Mouse (Mus musculus) megakaryocyte, embryonic 14.5 days (primary cell): ENCODE results near the gene Cbfa2t3.

Experiments used
- FLI1 ChIP-seq: IDR thresholded peaks from 2 replicates; pipeline ENCODE4 v1.6.1; 2012; ENCODE audit warnings: low read length, inconsistent platforms, mixed read lengths
- GATA1 ChIP-seq: IDR thresholded peaks from 3 replicates; pipeline ENCODE4 v1.6.1; 2012; ENCODE audit warnings: mixed read lengths, low read length, inconsistent platforms, borderline replicate concordance

DNA sequence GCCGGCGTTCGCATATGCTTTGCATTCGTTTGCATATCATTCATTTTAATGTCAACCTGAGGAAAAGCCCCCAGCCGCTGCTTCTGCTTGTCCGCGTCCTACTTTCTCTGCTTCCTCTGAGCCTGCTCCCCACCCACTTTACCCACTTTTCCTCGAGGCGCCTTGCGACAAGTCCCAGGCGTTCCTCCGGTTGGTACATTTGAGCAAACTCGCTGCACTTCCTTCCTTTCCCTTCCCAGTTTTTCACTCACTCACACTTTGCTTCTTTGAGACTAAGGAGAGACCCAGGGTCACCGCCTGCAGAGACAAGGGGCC, 20.1 kb downstream of the Cbfa2t3 start:
- TF ChIP-seq GATA1, result no peak
- TF ChIP-seq FLI1, result no peak
